Mouse (Mus musculus) right cerebral cortex, postnatal 36 days (tissue): ENCODE measurements around the gene Ppp1r12a.
A peak's percentile ranks its signal among the peaks of the same experiment; 100 is the strongest.

Experiments
- DNase-seq, 2 experiments: peaks; one replicate each; pipeline ENCODE4 v3.0.0; 2022; ENCODE audit warnings: low spot score in 2 of 2, mixed read lengths in 1 of 2

Ppp1r12a gene

DNA sequence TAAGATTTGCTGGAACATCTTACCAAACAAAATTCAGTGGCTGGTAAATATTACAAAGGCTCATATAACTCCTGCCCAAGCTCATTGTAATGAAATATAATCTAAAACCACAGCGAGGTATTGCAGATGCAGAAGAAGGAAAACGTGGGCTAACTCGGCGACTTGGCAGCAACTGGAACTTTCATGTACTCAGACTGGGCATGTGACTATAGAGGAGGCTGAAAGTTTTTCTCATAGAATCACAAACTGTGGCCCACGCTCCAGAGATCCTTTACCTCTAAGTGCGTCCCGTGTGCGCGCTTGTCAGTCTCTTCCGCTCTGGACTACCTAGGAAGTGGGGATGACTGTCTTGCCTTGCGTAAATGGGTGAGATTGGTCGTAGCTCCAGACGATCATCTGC is 128.1 kb downstream of the Ppp1r12a start:
- peak in 1 of 2 experiments; percentile 59 for DNase-seq

- no peak for DNase-seq
Measured at GRCm38 (mm10) chr10:108291688-108292471, 129.9 kb downstream of the Ppp1r12a start.

DNA sequence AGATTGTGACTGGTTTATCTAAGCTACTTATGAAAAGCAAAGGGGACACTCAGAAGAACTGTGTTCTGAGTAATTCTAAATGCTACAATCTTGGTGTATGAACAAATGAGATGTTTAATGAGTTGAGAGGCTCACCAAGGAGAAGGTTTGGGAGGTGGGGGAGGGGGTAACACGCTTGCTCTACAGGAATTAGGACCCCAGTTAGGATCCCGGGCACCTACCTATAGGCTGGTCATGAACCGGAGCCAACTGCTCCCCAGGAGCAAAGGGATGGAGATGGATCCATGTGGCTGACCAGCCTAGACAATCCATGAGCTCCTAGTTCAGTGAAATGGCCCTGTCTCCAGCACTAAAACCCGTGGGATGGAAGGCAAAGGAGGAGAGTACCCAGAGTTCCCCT is 130.7 kb downstream of the Ppp1r12a start:
- no peak for DNase-seq

GRCm38 (mm10) chr10:108293620-108294195 is 131.7 kb downstream of the Ppp1r12a start:
- DNase-seq, result no peak

DNA sequence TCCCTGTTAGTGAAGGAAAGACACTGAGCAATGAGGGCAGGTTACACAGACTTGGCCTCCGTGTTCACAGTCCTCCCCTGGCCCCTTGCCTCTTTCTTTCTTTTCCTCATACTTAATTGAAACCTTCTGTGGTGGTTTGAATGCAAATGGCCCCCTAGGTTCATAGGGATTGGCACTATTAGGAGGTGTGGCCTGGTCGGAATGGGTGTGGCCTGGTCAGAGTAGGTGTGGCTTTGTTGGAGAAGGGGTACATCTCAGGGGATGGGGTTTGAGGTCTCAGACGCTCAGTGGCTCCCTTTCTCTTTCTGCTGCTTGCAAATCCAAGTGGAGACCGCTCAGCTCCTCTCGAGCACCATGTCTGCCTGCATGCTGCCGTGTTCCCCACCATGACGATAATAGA is 132.8 kb downstream of the Ppp1r12a start:
- DNase-seq, result no peak

- DNase-seq, result no peak
Measured at GRCm38 (mm10) chr10:108296446-108296845, 134.5 kb downstream of the Ppp1r12a start.

DNA sequence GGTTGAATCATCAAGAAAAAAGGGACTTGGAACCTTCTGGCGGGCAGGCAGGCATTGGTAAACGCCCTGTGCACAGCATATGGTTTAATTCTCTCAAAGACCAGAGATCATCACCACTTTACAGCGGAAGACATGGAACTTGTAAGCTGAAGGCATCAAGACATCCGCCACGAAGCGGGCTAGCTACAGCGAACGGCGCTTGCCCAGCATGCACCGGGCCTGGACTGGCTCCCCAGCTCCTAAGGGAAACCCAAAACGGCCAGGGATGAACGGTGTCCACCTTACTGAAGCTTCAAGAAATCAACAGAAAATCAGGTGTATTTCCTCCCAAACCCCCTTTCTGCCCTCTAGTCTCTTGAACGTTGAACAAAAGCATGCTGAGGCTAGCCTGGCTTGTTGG is 136.3 kb downstream of the Ppp1r12a start:
- DNase-seq, result no peak

- no peak for DNase-seq
Measured at GRCm38 (mm10) chr10:108298841-108299545, 137.0 kb downstream of the Ppp1r12a start.

- no peak for DNase-seq
Measured at GRCm38 (mm10) chr10:108299828-108300227, 137.8 kb downstream of the Ppp1r12a start.

DNA sequence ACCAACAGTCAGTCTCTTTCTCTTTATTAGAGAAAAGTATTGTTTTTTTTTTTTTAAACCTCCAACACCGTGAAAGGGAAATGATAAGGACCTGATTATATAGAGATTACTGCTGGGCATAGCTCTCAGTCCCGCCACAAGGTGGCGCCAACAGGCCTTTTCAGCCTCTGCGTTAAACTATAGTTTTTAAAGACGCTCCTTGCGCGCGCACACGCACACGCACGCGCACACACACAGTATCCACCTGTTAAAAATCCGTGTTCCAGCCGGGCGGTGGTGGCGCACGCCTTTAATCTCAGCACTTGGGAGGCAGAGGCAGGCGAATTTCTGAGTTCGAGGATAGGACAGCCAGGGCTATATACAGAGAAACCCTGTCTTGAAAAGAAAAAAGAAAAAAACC is 138.8 kb downstream of the Ppp1r12a start:
- peak; percentile 60 to 63 for DNase-seq

- DNase-seq, result no peak
Measured at GRCm38 (mm10) chr10:108307772-108308171, 145.8 kb downstream of the Ppp1r12a start.

DNA sequence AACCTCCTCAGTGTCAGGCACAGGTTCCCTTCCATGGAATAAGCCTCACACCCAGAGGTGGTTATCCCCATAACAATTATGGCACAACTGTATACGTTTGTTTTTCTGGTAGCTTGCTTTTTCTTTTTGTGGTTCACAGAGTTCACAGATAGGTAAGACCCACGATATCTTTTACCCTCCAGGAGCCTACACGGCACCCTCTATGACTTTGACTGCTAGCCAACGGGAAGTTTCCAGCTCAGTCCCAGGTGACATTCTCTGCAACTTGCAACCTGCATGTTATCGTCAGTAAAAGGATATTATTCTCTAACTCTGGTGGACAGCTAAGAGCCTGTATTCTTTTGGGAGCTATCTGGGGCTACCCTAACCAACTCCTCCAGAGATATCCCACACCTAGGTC is 148.2 kb downstream of the Ppp1r12a start:
- DNase-seq, result no peak

GRCm38 (mm10) chr10:108311396-108311795 is 149.4 kb downstream of the Ppp1r12a start:
- DNase-seq, result no peak

- DNase-seq, result no peak
Measured at GRCm38 (mm10) chr10:108313845-108314244, 151.9 kb downstream of the Ppp1r12a start.

DNA sequence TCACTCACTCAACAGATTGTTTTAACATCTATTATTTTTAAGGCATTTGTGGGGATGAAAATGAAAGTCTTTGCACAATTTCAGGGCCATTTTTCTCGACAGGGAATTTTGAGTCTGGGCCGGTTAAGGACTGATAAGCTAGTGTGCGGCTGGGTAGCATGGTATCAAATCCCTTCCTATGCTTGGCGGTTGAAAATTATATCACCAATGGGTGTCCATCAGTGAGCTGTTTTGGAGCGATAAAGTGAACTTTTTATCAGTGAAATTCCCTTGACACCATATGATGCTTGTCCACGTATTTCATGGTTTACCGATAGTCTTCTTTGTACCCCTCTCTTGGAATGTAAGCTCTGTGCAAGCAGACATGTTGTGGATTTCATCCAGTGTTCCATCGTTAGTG is 152.4 kb downstream of the Ppp1r12a start:
- DNase-seq, result no peak

GRCm38 (mm10) chr10:108315236-108315635 is 153.2 kb downstream of the Ppp1r12a start:
- no peak for DNase-seq

- no peak for DNase-seq
Measured at GRCm38 (mm10) chr10:108328356-108328755, 166.4 kb downstream of the Ppp1r12a start.

DNA sequence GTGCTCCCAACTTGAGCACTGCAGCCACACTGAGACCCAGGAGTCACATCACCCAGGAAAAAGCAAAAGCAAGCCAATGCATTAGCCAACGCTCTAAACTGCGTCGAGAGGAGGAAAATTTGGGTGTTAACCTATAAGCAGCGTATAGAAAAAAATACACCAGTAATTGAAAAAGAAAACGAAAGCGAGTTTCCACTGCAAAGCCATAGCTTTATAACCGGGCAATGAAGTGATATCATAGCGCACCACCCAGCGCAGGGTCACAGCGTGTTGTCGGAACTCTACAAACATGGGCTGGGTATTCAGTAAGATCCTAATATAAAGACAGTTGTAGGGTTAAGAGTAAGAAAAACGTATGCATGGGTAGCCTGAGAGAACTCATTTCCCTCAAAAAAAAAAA is 167.0 kb downstream of the Ppp1r12a start:
- DNase-seq, result no peak

GRCm38 (mm10) chr10:108329771-108330170 is 167.8 kb downstream of the Ppp1r12a start:
- DNase-seq, result no peak

GRCm38 (mm10) chr10:108330964-108331363 is 169.0 kb downstream of the Ppp1r12a start:
- DNase-seq, result no peak

GRCm38 (mm10) chr10:108331784-108332561 is 170.0 kb downstream of the Ppp1r12a start, which contains the start of gene Pawr:
Gene Pawr (plus strand): TSS chr10:108332121.
- DNase-seq, result peak in 1 of 2 experiments; percentile 6
